Mouse (Mus musculus) midbrain, embryonic 11.5 days (tissue): ENCODE measurements at regions not wholly inside any gene's neighbourhood (a gene's known extent, or its start where the extent isn't known, plus 50 kb on each side); places are given as distances from the start of the nearest gene placed in this dataset.
A peak's percentile ranks its signal among the peaks of the same experiment; 100 is the strongest.

Source experiments
- ATAC-seq: fragments of 200-750 bp; cut with Nextera tagmentation; 2 replicates; pipeline ENCODE4 v1.8.0; 2017; ENCODE audit warnings: moderate TSS enrichment, moderate library complexity; ENCODE audit not compliant: low FRiP score
- DNase-seq: peaks from one replicate; pipeline ENCODE4 v3.0.0; 2015; ENCODE audit warnings: low spot score; ENCODE audit errors: missing footprints
- H3K27ac ChIP-seq: fragments of 300-500 bp; sonication (generic); 2 replicates; pipeline ENCODE4 v1.5.1; 2014; ENCODE audit warnings: low read depth, low read length
- H3K27me3 ChIP-seq: fragments of 300-500 bp; sonication (generic); 2 replicates; pipeline ENCODE4 v1.6.1; 2014; ENCODE audit warnings: mild to moderate bottlenecking, low read length, moderate library complexity, mixed read lengths; ENCODE audit not compliant: control insufficient read depth, insufficient read depth
- H3K36me3 ChIP-seq: fragments of 300-500 bp; sonication (generic); 2 replicates; pipeline ENCODE4 v1.6.1; 2014; ENCODE audit warnings: mild to moderate bottlenecking, low read length, moderate library complexity, mixed read lengths; ENCODE audit not compliant: control insufficient read depth, insufficient read depth
- H3K4me1 ChIP-seq: fragments of 300-500 bp; sonication (generic); 2 replicates; pipeline ENCODE4 v1.6.1; 2014; ENCODE audit warnings: low read length; ENCODE audit not compliant: control insufficient read depth, insufficient read depth
- H3K4me2 ChIP-seq: fragments of 300-500 bp; sonication (generic); 2 replicates; pipeline ENCODE4 v1.6.1; 2014; ENCODE audit warnings: mild to moderate bottlenecking, moderate library complexity
- H3K4me3 ChIP-seq: fragments of 300-500 bp; sonication (generic); 2 replicates; pipeline ENCODE4 v1.5.1; 2014; ENCODE audit warnings: low read depth, low read length
- H3K9ac ChIP-seq: fragments of 300-500 bp; sonication (generic); 2 replicates; pipeline ENCODE4 v1.6.1; 2014; ENCODE audit warnings: low read length
- H3K9me3 ChIP-seq: fragments of 300-500 bp; sonication (generic); 2 replicates; pipeline ENCODE4 v1.6.1; 2016; ENCODE audit warnings: low read length; ENCODE audit not compliant: control insufficient read depth
- WGBS: fragments of 180-500 bp; shearing (Covaris S2); extraction: QIAGEN DNeasy Blood & Tissue Kit; methylation state at CpG from one replicate; pipeline ENCODE4 v1.1.7; 2014; 5-methylcytosine and 5-hydroxymethylcytosine counted together

- ATAC-seq (no peak), DNase-seq (peak; percentile 33)
- no peak overlapping the region for H3K9ac ChIP-seq
- WGBS, result 91% methylated on average over 10 of the region's 10 CpGs
- H3K36me3 ChIP-seq, result no peaks in the 10 kb centered on the region
- no peak overlapping the region for H3K27ac ChIP-seq
- no peaks in the 10 kb centered on the region for H3K9me3 ChIP-seq
- H3K27me3 ChIP-seq, result no peaks in the 10 kb centered on the region
- H3K4me1 ChIP-seq, result no peaks in the 10 kb centered on the region
- no peak overlapping the region for H3K4me3 ChIP-seq
- no peak overlapping the region for H3K4me2 ChIP-seq
Measured at GRCm38 (mm10) chr5:118975147-118975546, 414.7 kb downstream of the Med13l start.

- H3K9me3 ChIP-seq, result no peaks in the 10 kb centered on the region
- WGBS, result 85% methylated on average over 11 of the region's 11 CpGs
- H3K27me3 ChIP-seq, result no peaks in the 10 kb centered on the region
- H3K4me3 ChIP-seq, result no peak overlapping the region
- H3K4me1 ChIP-seq, result no peaks in the 10 kb centered on the region
- no peak overlapping the region for H3K27ac ChIP-seq
- no peaks in the 10 kb centered on the region for H3K36me3 ChIP-seq
- no peak overlapping the region for H3K9ac ChIP-seq
- no peak for ATAC-seq
- H3K4me2 ChIP-seq, result no peak overlapping the region
- DNase-seq, result no peak
Measured at GRCm38 (mm10) chr5:118978921-118979630, 418.6 kb downstream of the Med13l start.

GRCm38 (mm10) chr5:118981046-118981445 is 420.6 kb downstream of the Med13l start:
- ATAC-seq (no peak), DNase-seq (peak; percentile 74)
- no peaks in the 10 kb centered on the region for H3K27me3 ChIP-seq
- H3K4me3 ChIP-seq, result no peak overlapping the region
- no peaks in the 10 kb centered on the region for H3K36me3 ChIP-seq
- no peaks in the 10 kb centered on the region for H3K9me3 ChIP-seq
- no peak overlapping the region for H3K4me2 ChIP-seq
- H3K9ac ChIP-seq, result no peak overlapping the region
- no peak overlapping the region for H3K27ac ChIP-seq
- H3K4me1 ChIP-seq, result no peaks in the 10 kb centered on the region
- WGBS, result 58% methylated on average over 16 of the region's 16 CpGs

GRCm38 (mm10) chr5:118984251-118984650 is 423.8 kb downstream of the Med13l start:
- Histone ChIP-seq H3K4me3 (no peak overlapping the region), H3K4me2 (no peak overlapping the region), H3K27ac (no peak overlapping the region), H3K36me3 (no peaks in the 10 kb centered on the region), H3K27me3 (no peaks in the 10 kb centered on the region), H3K4me1 (no peaks in the 10 kb centered on the region), H3K9me3 (no peaks in the 10 kb centered on the region), H3K9ac (no peak overlapping the region)
- DNase-seq, result no peak
- ATAC-seq, result no peak
- WGBS, result 85% methylated on average over 3 of the region's 3 CpGs

- DNase-seq (peak; percentile 72), ATAC-seq (no peak)
- H3K27ac ChIP-seq, result no peak overlapping the region
- H3K27me3 ChIP-seq, result no peaks in the 10 kb centered on the region
- H3K9me3 ChIP-seq, result no peaks in the 10 kb centered on the region
- no peaks in the 10 kb centered on the region for H3K4me1 ChIP-seq
- no peak overlapping the region for H3K4me3 ChIP-seq
- H3K9ac ChIP-seq, result no peak overlapping the region
- no peaks in the 10 kb centered on the region for H3K36me3 ChIP-seq
- no peak overlapping the region for H3K4me2 ChIP-seq
- WGBS, result 86% methylated on average over 9 of the region's 9 CpGs
Measured at GRCm38 (mm10) chr5:118984797-118985408, 424.4 kb downstream of the Med13l start.

GRCm38 (mm10) chr5:118987376-118988000 is 427.0 kb downstream of the Med13l start:
- H3K27me3 ChIP-seq, result no peaks in the 10 kb centered on the region
- H3K9ac ChIP-seq, result no peak overlapping the region
- DNase-seq, result peak; percentile 78
- H3K27ac ChIP-seq, result no peak overlapping the region
- no peak overlapping the region for H3K4me2 ChIP-seq
- no peak overlapping the region for H3K4me3 ChIP-seq
- ATAC-seq, result no peak
- 66% methylated on average over 10 of the region's 10 CpGs for WGBS
- H3K9me3 ChIP-seq, result no peaks in the 10 kb centered on the region
- H3K36me3 ChIP-seq, result no peaks in the 10 kb centered on the region
- no peaks in the 10 kb centered on the region for H3K4me1 ChIP-seq

GRCm38 (mm10) chr5:118999124-118999523 is 438.6 kb downstream of the Med13l start:
- ATAC-seq, result peak; percentile 48; the same call in 1 of the 2 replicates
- no peak overlapping the region for H3K4me3 ChIP-seq
- DNase-seq, result peak; percentile 87
- H3K27me3 ChIP-seq, result no peaks in the 10 kb centered on the region; the same call in 1 of the 2 replicates
- peak overlapping the region; percentile 3; the same call in 1 of the 2 replicates for H3K4me2 ChIP-seq
- H3K36me3 ChIP-seq, result no peaks in the 10 kb centered on the region
- H3K4me1 ChIP-seq, result 0 out of 2 replicates have a peak, but pooled peaks cover 5% of the 10 kb centered on the region
- no peaks in the 10 kb centered on the region for H3K9me3 ChIP-seq
- WGBS, result under 1% methylated on average over 15 of the region's 15 CpGs
- 0 out of 2 replicates have a peak overlapping the region, but pooled peaks have one; percentile 14 for H3K9ac ChIP-seq
- no peak overlapping the region for H3K27ac ChIP-seq

GRCm38 (mm10) chr5:119005825-119006471 is 445.5 kb downstream of the Med13l start:
- Histone ChIP-seq H3K9me3 (no peaks in the 10 kb centered on the region), H3K4me2 (peak overlapping the region; percentile 78), H3K9ac (peak overlapping the region; percentile 75), H3K4me1 (peaks cover 12% of the 10 kb centered on the region), H3K36me3 (no peaks in the 10 kb centered on the region), H3K4me3 (peak overlapping the region; percentile 37), H3K27ac (no peak overlapping the region; the same call in 1 of the 2 replicates), H3K27me3 (peaks cover 10% of the 10 kb centered on the region; the same call in 1 of the 2 replicates)
- ATAC-seq, result peak; percentile 35; the same call in 1 of the 2 replicates
- under 1% methylated on average over 33 of the region's 34 CpGs for WGBS
- peak; percentile 93 for DNase-seq
